Mouse (Mus musculus) bone marrow, adult 2 months (tissue): Measurements from ENCODE around the gene Tufm.

Experiments used
- CTCF ChIP-seq: fragments of 200-500 bp; IDR thresholded peaks from 2 replicates; pipeline ENCODE4 v1.5.1; 2011; ENCODE audit warnings: low read length, control low read depth; ENCODE audit not compliant: control insufficient read depth, insufficient read depth
- POLR2A ChIP-seq: fragments of 200-500 bp; IDR thresholded peaks from 2 replicates; pipeline ENCODE4 v1.6.1; 2011; ENCODE audit warnings: low read depth, mild to moderate bottlenecking, control low read depth, low read length, borderline replicate concordance; ENCODE audit not compliant: control insufficient read depth

- TF ChIP-seq POLR2A = no peak
- TF ChIP-seq CTCF = no peak
Observed at GRCm38 (mm10) chr7:126523316-126523715, 36.2 kb downstream of the Tufm start.
